Mouse (Mus musculus) cerebellum, postnatal 4 days (tissue): ENCODE results near the gene Ntf5.
"Not testable (repeated sequence)": the region's sequence is repeated elsewhere in the genome, so short reads cannot be mapped to it uniquely, and the experiment has no call there.

Source experiments
- DNase-seq, 2 experiments: peaks; one replicate each; pipeline ENCODE4 v3.0.0; 2022; ENCODE audit warnings: low spot score in 2 of 2, mixed read lengths in 1 of 2

Ntf5 gene

DNA sequence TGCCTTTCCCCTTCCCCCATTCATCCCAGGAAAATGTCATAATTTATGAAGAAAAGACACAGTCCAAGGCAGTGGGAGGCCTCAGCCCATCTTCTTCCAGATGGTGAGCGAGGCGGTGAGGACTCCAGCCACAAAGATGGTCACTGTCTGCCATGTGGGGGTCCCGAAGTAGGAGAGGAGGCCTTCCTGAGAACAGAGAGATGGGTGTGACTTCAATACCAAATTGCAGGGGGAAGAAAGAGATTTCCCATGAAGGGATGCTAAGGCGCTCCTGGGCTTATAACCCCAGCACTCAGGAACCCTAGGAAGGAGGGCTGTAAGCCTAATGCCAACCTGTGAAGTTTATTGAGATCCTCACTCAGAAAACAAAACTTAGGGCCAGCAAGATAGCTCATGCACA is 48.3 kb downstream of the Ntf5 start:
- no peak for DNase-seq

DNA sequence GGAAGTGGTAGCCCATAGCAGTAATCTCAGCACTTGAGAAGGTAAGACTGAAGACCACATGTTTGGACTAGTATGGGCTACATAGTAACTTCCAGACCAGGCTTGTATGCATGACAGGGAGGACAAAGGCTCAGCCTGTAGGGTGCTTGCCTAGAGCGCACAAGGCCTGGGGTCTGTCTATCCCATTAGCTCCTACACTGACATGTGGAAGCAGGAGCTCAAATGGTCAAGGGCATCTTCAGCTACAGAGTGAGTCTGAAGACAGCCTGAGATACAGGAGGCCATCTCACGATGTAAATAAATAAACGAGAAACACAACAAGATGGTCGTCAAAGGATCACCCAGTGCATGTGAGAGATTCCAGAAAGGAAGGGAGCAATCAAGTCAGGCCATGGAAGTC is 48.8 kb downstream of the Ntf5 start:
- no peak for DNase-seq

DNA sequence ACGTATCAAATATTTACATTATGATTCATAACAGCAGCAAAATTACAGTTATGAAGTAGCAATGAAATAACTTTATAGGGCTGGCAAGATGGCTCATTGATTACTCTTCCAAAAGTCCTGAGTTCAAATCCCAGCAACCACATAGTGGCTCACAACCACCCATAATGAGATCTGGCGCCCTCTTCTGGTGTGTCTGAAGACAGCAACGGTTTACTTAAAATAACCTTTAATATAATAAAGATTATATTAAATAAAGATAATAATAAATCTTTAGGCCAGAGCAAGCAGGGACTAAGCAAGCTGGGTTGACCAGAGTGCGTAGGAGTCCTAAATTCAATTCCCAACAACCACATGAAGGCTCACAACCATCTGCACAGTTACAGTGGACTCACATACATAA is 49.4 kb downstream of the Ntf5 start:
- DNase-seq, result not testable (repeated sequence)

DNA sequence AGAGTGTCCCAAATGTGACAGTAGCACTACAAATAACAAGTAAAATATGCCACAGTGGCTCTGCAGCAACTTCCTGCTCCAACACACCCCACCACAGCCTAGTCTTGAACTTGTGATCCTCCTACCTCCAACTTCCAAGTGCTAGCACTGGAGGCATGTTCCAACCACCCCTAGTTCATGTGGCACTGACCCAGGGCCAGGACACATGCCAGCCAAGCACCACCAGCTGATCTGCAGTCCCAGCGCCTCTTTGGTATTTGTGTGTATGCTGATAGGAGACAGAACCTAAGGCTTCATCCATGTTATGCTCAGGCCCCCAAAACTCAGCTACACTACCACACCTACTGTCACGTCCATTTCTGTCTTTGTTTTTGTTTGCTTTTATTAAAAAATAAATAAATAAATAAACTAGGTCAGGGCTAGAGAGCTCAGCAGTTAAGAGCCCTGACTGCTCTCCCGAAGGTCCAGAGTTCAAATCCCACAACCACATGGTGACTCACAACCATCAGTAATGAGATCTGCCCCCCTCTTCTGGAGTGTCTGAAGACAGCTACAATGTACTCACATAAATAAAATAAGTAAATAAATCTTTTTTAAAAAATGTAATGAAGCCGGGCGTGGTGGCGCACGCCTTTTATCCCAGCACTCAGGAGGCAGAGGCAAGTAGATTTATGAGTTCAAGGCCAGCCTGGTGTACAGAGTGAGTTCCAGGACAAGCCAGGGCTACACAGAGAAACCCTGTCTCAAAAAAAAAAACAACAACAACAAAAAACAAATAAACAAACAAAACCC is 50.7 kb downstream of the Ntf5 start:
- no peak for DNase-seq

DNA sequence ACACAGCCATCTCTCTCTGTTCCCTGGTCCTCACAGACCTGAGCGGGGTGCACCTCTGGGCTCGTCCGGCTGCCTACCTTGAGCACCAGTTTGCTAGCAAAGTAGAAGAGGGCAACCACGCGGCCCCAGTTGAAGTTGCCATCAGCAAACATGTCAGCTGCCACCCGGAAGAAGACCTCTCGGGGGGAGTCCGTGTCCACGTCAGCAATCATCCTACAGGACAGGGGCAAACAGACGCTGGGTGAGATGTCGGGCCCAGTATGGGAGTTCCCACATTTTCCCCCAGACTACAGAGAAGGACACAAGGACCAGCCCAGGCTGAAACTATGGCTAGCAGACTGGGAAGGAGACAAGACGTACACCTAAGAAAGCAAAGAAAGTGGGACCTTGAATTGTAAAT is 51.6 kb downstream of the Ntf5 start:
- DNase-seq, result no peak

DNA sequence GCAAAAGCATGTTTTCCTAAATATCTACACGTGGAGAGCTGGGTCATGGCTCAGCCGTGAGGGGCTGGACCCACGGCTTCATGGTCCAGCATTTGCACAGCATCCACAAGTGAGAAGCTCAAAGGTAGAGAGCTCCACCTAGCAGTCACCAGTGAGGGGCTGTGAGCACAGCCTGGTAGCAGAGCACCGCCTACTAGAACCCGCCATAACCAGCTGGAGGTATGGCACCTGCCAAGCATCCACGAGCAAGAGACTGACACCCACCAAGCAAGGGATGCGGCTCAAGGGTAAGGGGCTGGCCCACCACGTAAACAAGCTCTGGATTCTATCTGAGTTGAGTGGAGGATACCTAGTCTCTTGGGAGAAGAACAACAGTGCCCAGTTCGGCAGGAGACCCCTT is 52.1 kb downstream of the Ntf5 start:
- no peak for DNase-seq

DNA sequence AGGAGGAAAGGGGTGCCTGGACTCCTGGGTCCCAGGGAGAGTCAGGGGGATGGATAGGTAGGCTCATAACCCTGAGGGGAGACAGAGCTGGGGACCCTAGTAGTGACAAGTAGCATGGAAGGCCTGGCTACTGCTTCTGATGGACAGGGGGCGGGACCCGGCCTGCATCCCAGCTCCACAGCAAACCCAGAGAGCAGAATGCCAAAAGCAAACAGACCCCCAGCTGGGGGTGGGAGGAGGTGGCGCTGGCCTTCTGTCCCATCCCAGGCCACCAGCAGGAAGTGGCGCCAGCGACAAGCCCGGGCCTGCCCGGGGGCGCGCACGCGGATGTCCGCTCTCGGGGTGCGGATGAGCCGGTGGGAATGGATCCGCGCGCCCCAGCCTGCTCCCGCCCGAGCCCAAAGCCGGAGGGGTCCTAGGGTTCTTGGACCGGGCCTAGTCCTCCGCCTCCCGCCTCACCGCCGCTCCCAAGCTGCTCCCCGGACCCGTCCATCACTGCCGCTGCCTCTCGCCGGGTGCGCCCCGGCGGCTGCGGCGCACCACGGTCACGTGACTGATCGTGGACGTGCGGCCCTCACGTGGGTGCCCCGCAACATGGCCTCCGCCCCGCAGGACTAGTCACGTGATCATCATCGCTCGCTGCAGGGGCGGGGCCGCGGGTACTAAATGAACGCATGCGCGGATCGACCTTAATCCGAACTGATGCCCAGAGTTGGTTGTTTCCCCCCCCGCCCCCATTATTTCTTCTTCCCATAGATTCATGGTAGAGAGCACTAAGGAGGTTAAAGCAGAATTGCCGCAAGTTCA is 53.0 kb downstream of the Ntf5 start, which contains the start of gene Bax:
TSS of gene Bax (minus strand) at position 616 of the 807 bp plus-strand sequence.
- DNase-seq, result peak; percentile 90 to 97
